Mouse (Mus musculus) kidney, adult 2 months (tissue): ENCODE measurements around the gene Pom121l12. TPM values are rescaled to one million over a fixed set of nuclear protein-coding genes. Genes with fewer than 3 reads are reported as not detected.

Source experiments
- DNase-seq: peaks from one replicate; pipeline ENCODE4 v3.0.0; 2021
- H3K27ac ChIP-seq: fragments of 200-500 bp; 2 replicates; pipeline ENCODE4 v1.5.1; 2012; ENCODE audit warnings: low read depth, low read length, control low read depth, inconsistent platforms; ENCODE audit not compliant: insufficient read depth
- H3K27me3 ChIP-seq: fragments of 200-500 bp; replicated peaks from 2 replicates; pipeline ENCODE4 v1.6.1; 2012; ENCODE audit warnings: mild to moderate bottlenecking, moderate library complexity, low read length, inconsistent platforms; ENCODE audit not compliant: control insufficient read depth, insufficient read depth
- H3K36me3 ChIP-seq: fragments of 200-500 bp; 2 replicates; pipeline ENCODE4 v1.6.1; 2012; ENCODE audit warnings: mild to moderate bottlenecking, moderate library complexity, low read length, inconsistent platforms; ENCODE audit not compliant: control insufficient read depth, insufficient read depth
- H3K4me1 ChIP-seq: fragments of 200-500 bp; 2 replicates; pipeline ENCODE4 v1.6.1; 2011; ENCODE audit warnings: low read length; ENCODE audit not compliant: control insufficient read depth, insufficient read depth
- H3K4me3 ChIP-seq: fragments of 200-500 bp; 2 replicates; pipeline ENCODE4 v1.5.1; 2011; ENCODE audit warnings: mild to moderate bottlenecking, low read depth, low read length, control low read depth; ENCODE audit not compliant: insufficient read depth
- CTCF ChIP-seq: fragments of 200-500 bp; conservative IDR thresholded peaks from 2 replicates; pipeline ENCODE4 v1.5.1; 2011; ENCODE audit warnings: low read depth, mild to moderate bottlenecking, control low read depth, low read length, moderate library complexity, mixed read lengths; ENCODE audit not compliant: insufficient read depth, insufficient read length
- POLR2A ChIP-seq: fragments of 200-500 bp; IDR thresholded peaks from one replicate; pipeline ENCODE4 v1.6.1; 2011; ENCODE audit warnings: low read depth, low read length, control low read depth
- WGBS: fragments of 180-500 bp; shearing (Covaris S2); methylation state at CpG from one replicate; pipeline ENCODE4 v1.1.7; 2018; 5-methylcytosine and 5-hydroxymethylcytosine counted together
- polyA plus RNA-seq: library from polyadenylated mRNA; depleted of rRNA; stranded (reverse); fragments of >200 nt; gene quantifications from 2 replicates; pipeline ENCODE4 v1.2.3, GENCODE M21; 2012; rRNA removed

Gene Pom121l12
- not detected in 2 replicates for polyA plus RNA-seq

- Histone ChIP-seq H3K36me3 (no peaks in the 10 kb centered on the region), H3K27ac (no peak within 1 kb of the TSS), H3K27me3 (no peaks in the 10 kb centered on the region), H3K4me1 (no peaks in the 10 kb centered on the region), H3K4me3 (no peak within 1 kb of the TSS)
- no peak for TF ChIP-seq CTCF
- TF ChIP-seq POLR2A = no peak
- DNase-seq = no peak
- WGBS = 87% methylated on average over 11 of the region's 11 CpGs
These were observed at the start of gene Pom121l12 for GRCm38 (mm10) chr11:14598976-14599375. Pom121l12 (plus strand) TSS chr11:14599276.

- no peaks in the 10 kb centered on the region for H3K36me3 ChIP-seq
- no peaks in the 10 kb centered on the region for H3K4me1 ChIP-seq
- DNase-seq = no peak
- H3K4me3 ChIP-seq = no peak overlapping the region
- 86% methylated on average over 2 of the region's 2 CpGs for whole genome bisulfite sequencing
- H3K27ac ChIP-seq = no peak overlapping the region
- TF ChIP-seq CTCF (no peak), POLR2A (no peak)
- H3K27me3 ChIP-seq = no peaks in the 10 kb centered on the region
These were observed 12.8 kb downstream of the Pom121l12 start for GRCm38 (mm10) chr11:14611859-14612258.
